Mouse (Mus musculus): Measurements from ENCODE around the gene E430018J23Rik. TPM values are rescaled to one million over a fixed set of nuclear protein-coding genes. Genes with fewer than 3 reads are reported as not detected.
"Not testable (repeated sequence)": the region's sequence is repeated elsewhere in the genome, so short reads cannot be mapped to it uniquely, and the experiment has no call there.

Gene E430018J23Rik
- polyA plus RNA-seq, 1 experiment from 2014 or later = 2.6 TPM

- Histone ChIP-seq H3K36me3 (replicated peaks; ENCODE audit: insufficient read depth, low read length) (no peaks in the 10 kb centered on the region), H3K9ac (replicated peaks) (no peak overlapping the region), H3K27ac (ENCODE audit: low read depth) (no peak overlapping the region), H3K4me3 (ENCODE audit: low read depth, low read length) (no peak overlapping the region), H3K4me2 (ENCODE audit: low read depth, low read length) (no peak overlapping the region), H3K4me1 (ENCODE audit: insufficient read depth) (no peaks in the 10 kb centered on the region), H3K9me3 (ENCODE audit: low read length) (no peaks in the 10 kb centered on the region), H3K27me3 (ENCODE audit: insufficient read depth, low read length) (no peaks in the 10 kb centered on the region)
- DNase-seq = no peak
- no peak for ATAC-seq
- no peak for TF ChIP-seq EP300 (IDR thresholded peaks at IDR 0.05; ENCODE audit: low read depth)
- TF ChIP-seq CTCF (IDR thresholded peaks at IDR 0.05; ENCODE audit: low read depth) = no peak
- WGBS (ENCODE audit: insufficient replicate concordance) = 55% methylated on average over 3 of the region's 3 CpGs
Observed at GRCm38 (mm10) chr7:127400355-127400754, 6.9 kb upstream of the E430018J23Rik start.

GRCm38 (mm10) chr7:127393944-127394333 lies 510 bp upstream of the E430018J23Rik start:
- H3K4me2 ChIP-seq (ENCODE audit: low read depth, low read length) = peak overlapping the region; percentile 73
- no peak for DNase-seq
- H3K9ac ChIP-seq (replicated peaks) = peak overlapping the region; percentile 28; the same call in 1 of the 2 replicates
- peak overlapping the region; percentile 5; the same call in 1 of the 2 replicates for H3K27ac ChIP-seq (ENCODE audit: low read depth)
- peak; percentile 8; the same call in 1 of the 2 replicates for ATAC-seq
- H3K4me3 ChIP-seq (ENCODE audit: low read depth, low read length) = peak overlapping the region; percentile 59
- WGBS (ENCODE audit: insufficient replicate concordance) = 5% methylated on average over 7 of the region's 7 CpGs
- no peak for TF ChIP-seq EP300 (IDR thresholded peaks at IDR 0.05; ENCODE audit: low read depth)
- H3K9me3 ChIP-seq (ENCODE audit: low read length) = no peaks in the 10 kb centered on the region
- no peaks in the 10 kb centered on the region for H3K27me3 ChIP-seq (ENCODE audit: insufficient read depth, low read length)
- H3K36me3 ChIP-seq (replicated peaks; ENCODE audit: insufficient read depth, low read length) = no peaks in the 10 kb centered on the region
- H3K4me1 ChIP-seq (ENCODE audit: insufficient read depth) = peaks cover 15% of the 10 kb centered on the region

DNA sequence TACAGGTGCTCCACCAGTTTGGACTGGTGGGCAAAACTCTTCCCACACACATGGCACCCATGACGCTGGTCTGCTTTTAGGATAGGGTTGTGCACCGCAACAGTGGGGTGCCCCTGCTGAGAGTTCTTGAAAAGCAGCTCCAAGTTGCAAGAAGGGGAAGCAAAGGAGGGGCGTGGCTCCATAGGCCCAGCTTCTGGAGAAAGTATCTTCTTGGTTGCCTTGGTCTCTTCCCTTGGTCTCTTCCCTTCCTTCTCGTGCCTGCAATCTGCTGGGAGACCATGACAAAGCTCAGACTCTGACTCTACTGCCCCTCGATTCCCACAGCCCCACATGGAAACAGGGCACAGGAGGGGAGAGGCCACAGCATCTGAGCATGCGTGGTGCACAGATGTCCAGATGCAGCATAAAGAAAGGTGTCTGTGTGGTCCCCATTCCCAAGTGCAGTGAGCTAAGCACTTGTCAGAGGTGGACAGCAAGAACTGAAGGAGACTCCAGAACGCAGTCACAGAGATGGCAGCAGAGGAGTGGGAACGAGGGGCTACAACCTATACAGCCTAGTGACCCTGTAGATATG lies 1.1 kb downstream of the E430018J23Rik start:
- Histone ChIP-seq H3K9me3 (ENCODE audit: low read length) (no peaks in the 10 kb centered on the region), H3K36me3 (replicated peaks; ENCODE audit: insufficient read depth, low read length) (no peaks in the 10 kb centered on the region), H3K9ac (replicated peaks) (peak overlapping the region; percentile 41), H3K4me1 (ENCODE audit: insufficient read depth) (peaks cover 15% of the 10 kb centered on the region), H3K4me3 (ENCODE audit: low read depth, low read length) (peak overlapping the region; percentile 59), H3K27ac (ENCODE audit: low read depth) (0 out of 2 replicates have a peak overlapping the region, but pooled peaks have one; percentile 74), H3K27me3 (ENCODE audit: insufficient read depth, low read length) (no peaks in the 10 kb centered on the region), H3K4me2 (ENCODE audit: low read depth, low read length) (peak overlapping the region; percentile 73)
- WGBS (ENCODE audit: insufficient replicate concordance) = 74% methylated on average over 8 of the region's 8 CpGs
- TF ChIP-seq CTCF (IDR thresholded peaks at IDR 0.05; ENCODE audit: low read depth) = no peak
- TF ChIP-seq EP300 (IDR thresholded peaks at IDR 0.05; ENCODE audit: low read depth) = no peak
- peak; percentile 24 for DNase-seq
- no peak for ATAC-seq

DNA sequence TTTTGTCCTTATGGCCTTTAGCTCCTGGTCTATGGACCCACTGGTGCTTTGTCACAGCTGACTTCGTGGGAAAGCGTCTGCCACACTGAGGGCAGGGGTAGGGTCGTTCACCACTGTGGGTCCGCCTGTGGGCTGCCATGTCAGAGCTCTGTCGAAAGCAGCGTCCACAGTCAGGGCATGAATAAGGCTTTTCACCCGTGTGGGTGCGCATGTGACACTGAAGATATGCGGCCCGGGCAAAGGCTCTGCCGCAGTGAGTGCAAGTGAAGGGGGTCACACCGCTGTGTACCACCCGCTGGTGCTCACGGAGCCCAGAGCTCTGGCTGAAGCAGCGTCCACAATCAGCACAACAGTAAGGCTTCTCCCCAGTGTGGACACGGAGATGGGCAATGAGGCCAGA lies 1.9 kb downstream of the E430018J23Rik start:
- no peak overlapping the region for H3K4me2 ChIP-seq (ENCODE audit: low read depth, low read length)
- H3K27me3 ChIP-seq (ENCODE audit: insufficient read depth, low read length) = no peaks in the 10 kb centered on the region
- DNase-seq (no peak), ATAC-seq (no peak)
- H3K9me3 ChIP-seq (ENCODE audit: low read length) = no peaks in the 10 kb centered on the region
- no peak overlapping the region for H3K9ac ChIP-seq (replicated peaks)
- no peak overlapping the region for H3K27ac ChIP-seq (ENCODE audit: low read depth)
- no peak overlapping the region for H3K4me3 ChIP-seq (ENCODE audit: low read depth, low read length)
- TF ChIP-seq EP300 (IDR thresholded peaks at IDR 0.05; ENCODE audit: low read depth) (no peak), CTCF (IDR thresholded peaks at IDR 0.05; ENCODE audit: low read depth) (no peak)
- 90% methylated on average over 16 of the region's 16 CpGs for WGBS (ENCODE audit: insufficient replicate concordance)
- peaks cover 15% of the 10 kb centered on the region for H3K4me1 ChIP-seq (ENCODE audit: insufficient read depth)
- H3K36me3 ChIP-seq (replicated peaks; ENCODE audit: insufficient read depth, low read length) = no peaks in the 10 kb centered on the region

DNA sequence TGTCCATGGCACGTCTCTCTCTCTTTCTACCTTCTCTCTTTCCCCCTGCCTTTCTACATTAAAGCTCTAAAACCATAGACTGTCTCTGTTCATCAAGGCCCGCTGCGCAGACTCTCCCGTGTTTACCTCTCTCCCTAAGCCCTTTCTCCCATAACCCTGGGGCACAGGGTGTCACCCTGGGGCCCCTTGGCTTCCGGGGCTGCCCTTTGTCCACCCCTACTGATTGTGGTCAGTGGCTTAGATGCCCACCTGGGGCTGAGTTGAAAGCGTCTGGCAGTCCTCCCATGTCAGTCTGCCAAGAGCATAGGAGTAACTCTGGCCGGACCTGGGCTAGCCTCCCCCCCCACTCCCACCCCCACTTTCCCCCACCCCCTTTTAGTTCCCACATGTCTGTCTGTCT lies 3.1 kb downstream of the E430018J23Rik start:
- TF ChIP-seq CTCF (IDR thresholded peaks at IDR 0.05; ENCODE audit: low read depth) (no peak), EP300 (IDR thresholded peaks at IDR 0.05; ENCODE audit: low read depth) (no peak)
- Histone ChIP-seq H3K4me1 (ENCODE audit: insufficient read depth) (peaks cover 15% of the 10 kb centered on the region), H3K36me3 (replicated peaks; ENCODE audit: insufficient read depth, low read length) (no peaks in the 10 kb centered on the region), H3K9me3 (ENCODE audit: low read length) (no peaks in the 10 kb centered on the region), H3K9ac (replicated peaks) (no peak overlapping the region), H3K27me3 (ENCODE audit: insufficient read depth, low read length) (no peaks in the 10 kb centered on the region), H3K4me3 (ENCODE audit: low read depth, low read length) (no peak overlapping the region), H3K27ac (ENCODE audit: low read depth) (no peak overlapping the region), H3K4me2 (ENCODE audit: low read depth, low read length) (no peak overlapping the region)
- ATAC-seq = no peak
- no peak for DNase-seq
- WGBS (ENCODE audit: insufficient replicate concordance) = 80% methylated on average over 7 of the region's 7 CpGs

- H3K9me3 ChIP-seq (ENCODE audit: low read length); DNase-seq; H3K27ac ChIP-seq (ENCODE audit: low read depth); H3K4me2 ChIP-seq (ENCODE audit: low read depth, low read length); H3K9ac ChIP-seq (replicated peaks); H3K4me3 ChIP-seq (ENCODE audit: low read depth, low read length); H3K27me3 ChIP-seq (ENCODE audit: insufficient read depth, low read length); H3K36me3 ChIP-seq (replicated peaks; ENCODE audit: insufficient read depth, low read length); ATAC-seq: not testable (repeated sequence)
- H3K4me1 ChIP-seq (ENCODE audit: insufficient read depth) = peaks cover 10% of the 10 kb centered on the region
Observed at GRCm38 (mm10) chr7:127388201-127388600, 5.2 kb downstream of the E430018J23Rik start.

All from liver, postnatal 0 days (tissue).